Mouse (Mus musculus) heart, embryonic 10.5 days (tissue): ENCODE data around the gene Sema6c. TPM values are rescaled to one million over a fixed set of nuclear protein-coding genes. Genes with fewer than 3 reads are reported as not detected.
"Not testable (repeated sequence)": the region's sequence is repeated elsewhere in the genome, so short reads cannot be mapped to it uniquely, and the experiment has no call there.

Source experiments
- DNase-seq: peaks from one replicate; pipeline ENCODE4 v3.0.0-alpha.2; 2017; ENCODE audit warnings: low spot score
- H3K27ac ChIP-seq: fragments of 300-500 bp; sonication (generic); 2 replicates; pipeline ENCODE4 v1.5.1; 2016; ENCODE audit warnings: mild to moderate bottlenecking
- H3K27me3 ChIP-seq: fragments of 300-500 bp; sonication (generic); 2 replicates; pipeline ENCODE4 v1.6.1; 2016; ENCODE audit warnings: mild to moderate bottlenecking; ENCODE audit not compliant: poor library complexity, insufficient read depth, severe bottlenecking
- H3K36me3 ChIP-seq: fragments of 300-500 bp; sonication (generic); 2 replicates; pipeline ENCODE4 v1.6.1; 2016; ENCODE audit warnings: mild to moderate bottlenecking, moderate library complexity
- H3K4me1 ChIP-seq: fragments of 300-500 bp; sonication (generic); 2 replicates; pipeline ENCODE4 v1.6.1; 2016; ENCODE audit warnings: mild to moderate bottlenecking
- H3K4me3 ChIP-seq: fragments of 300-500 bp; sonication (generic); 2 replicates; pipeline ENCODE4 v1.5.1; 2016; ENCODE audit warnings: mild to moderate bottlenecking, moderate library complexity
- H3K9me3 ChIP-seq: fragments of 300-500 bp; sonication (generic); 2 replicates; pipeline ENCODE4 v1.6.1; 2016; ENCODE audit warnings: mild to moderate bottlenecking, moderate library complexity
- WGBS: fragments of 180-500 bp; shearing (Covaris S2); methylation state at CpG from one replicate; pipeline ENCODE4 v1.1.7; 2016; 5-methylcytosine and 5-hydroxymethylcytosine counted together
- microRNA-seq: library from miRNA; unstranded; fragments of <30 nt; microRNA quantifications from one replicate; pipeline ENCODE4, GENCODE M21; 2017
- polyA plus RNA-seq: library from polyadenylated mRNA; unstranded; fragments of >200 nt; fragmentation: Nextera tagmentation; extraction: Ambion mirVana; gene quantifications from 2 replicates; pipeline ENCODE4 v1.2.1, GENCODE M21; 2016

Gene Sema6c
- polyA plus RNA-seq, 1 experiment from 2014 or later, result 4.1 TPM

DNA sequence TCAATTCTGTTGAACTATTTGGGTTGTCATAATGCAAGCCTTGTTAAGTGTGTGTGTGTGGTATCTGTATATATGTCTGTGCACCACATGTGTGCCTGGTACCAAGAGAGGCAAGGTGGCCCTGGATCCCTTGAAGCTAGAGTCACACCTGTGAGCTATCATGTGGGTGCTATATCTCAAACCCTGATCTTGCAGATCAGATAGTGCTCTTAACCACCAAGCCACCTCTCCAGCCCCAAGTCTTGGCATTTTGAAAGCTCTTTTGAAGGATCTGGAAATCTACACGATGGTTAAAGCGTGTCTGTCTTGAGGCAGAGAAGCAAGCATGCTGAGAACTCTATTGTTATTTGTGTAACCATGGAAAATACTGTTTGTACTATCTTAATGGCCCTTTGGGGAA is 50.3 kb downstream of the Sema6c start:
- Histone ChIP-seq H3K27me3 (no peaks in the 10 kb centered on the region), H3K4me3 (no peak overlapping the region), H3K36me3 (peaks cover 65% of the 10 kb centered on the region), H3K4me1 (no peaks in the 10 kb centered on the region), H3K27ac (no peak overlapping the region), H3K9me3 (no peaks in the 10 kb centered on the region)
- DNase-seq, result no peak
- WGBS, result 89% methylated on average over 2 of the region's 2 CpGs

DNA sequence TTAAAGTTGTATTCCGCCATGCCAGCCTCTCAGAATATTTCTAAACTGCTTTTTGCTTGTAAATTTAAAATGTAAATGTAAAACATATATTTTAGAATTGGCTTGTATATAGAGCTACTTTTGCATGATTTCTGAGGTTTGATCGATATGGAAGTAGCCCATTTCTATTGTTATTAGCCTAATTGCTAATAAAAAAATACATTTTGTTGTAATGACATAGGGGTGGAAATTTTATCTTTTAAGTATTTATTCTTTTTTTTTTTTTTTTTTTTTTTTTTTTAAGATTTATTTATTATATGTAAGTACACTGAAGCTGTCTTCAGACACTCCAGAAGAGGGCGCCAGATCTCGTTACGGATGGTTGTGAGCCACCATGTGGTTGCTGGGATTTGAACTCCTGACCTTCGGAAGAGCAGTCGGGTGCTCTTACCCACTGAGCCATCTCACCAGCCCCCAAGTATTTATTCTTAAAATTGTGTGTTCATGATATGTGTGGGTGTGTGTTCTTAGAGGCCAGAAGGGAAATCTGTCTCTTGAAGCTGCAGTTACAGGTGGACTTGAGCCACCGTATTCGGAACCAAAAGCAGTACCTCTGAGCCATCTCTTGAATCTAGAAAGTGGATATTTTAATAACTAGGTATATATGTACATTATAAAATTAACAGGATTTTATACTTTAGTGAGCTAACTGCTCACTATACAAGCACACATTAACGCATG is 52.8 kb downstream of the Sema6c start:
- H3K4me3 ChIP-seq, result not testable (repeated sequence)
- 88% methylated on average over 9 of the region's 10 CpGs for WGBS

DNA sequence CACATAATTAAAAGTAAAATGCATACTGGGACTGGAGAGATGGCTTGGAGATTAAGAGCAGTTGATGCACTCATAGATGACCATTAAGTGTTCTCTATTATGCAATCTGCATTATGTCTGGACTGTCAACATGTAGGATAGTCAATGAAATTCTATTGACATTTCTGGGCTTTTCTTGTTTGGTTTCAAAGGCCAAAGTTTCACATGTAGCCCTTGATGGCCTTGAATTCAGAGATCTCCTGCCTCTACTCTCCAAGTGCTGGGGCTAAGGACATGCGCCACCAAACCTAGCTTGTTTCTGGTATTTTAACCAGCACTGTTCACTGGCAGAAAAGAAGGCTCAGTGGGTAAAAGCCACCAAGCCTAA is 53.3 kb downstream of the Sema6c start:
- Histone ChIP-seq H3K9me3 (no peaks in the 10 kb centered on the region), H3K4me3 (no peak overlapping the region), H3K27me3 (no peaks in the 10 kb centered on the region), H3K27ac (no peak overlapping the region), H3K36me3 (peaks cover 44% of the 10 kb centered on the region), H3K4me1 (peaks cover 12% of the 10 kb centered on the region; the same call in 1 of the 2 replicates)
- no peak for DNase-seq
- 91% methylated on average over 1 of the region's 1 CpGs for WGBS

More for the DNA sequence above, 52.8 kb downstream of the Sema6c start:
- H3K36me3 ChIP-seq, result peaks cover 47% of the 10 kb centered on the region
- H3K9me3 ChIP-seq, H3K27me3 ChIP-seq, DNase-seq, H3K27ac ChIP-seq, H3K4me1 ChIP-seq: not testable (repeated sequence)

DNA sequence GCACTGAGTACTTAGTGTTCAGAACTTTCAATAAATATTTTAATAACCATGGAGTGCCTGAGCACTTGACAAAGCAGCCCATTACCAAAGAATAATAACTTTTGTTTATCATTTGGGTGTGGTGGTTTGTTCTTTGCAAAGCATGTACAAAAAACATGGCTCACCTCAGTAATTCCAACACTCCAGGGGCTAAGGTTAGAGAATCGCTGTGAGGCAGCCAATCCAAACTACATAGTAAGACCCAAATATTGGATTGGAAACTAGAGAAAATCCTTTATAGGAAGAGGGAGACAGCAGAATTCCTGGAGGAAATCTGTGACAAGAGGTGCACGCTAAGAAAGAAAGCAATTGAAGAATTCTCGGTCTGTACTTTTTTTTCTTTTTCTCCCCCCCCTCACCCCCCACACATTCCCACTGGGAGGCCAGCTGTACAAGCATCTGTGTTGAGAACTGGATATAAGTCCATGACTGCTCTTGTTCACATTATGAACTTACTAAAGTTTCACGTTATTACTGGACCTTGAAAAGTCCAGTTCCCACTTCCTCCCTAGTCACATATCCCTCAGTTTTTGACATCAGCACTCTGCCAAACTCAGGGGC is 56.5 kb downstream of the Sema6c start:
- Histone ChIP-seq H3K9me3 (no peaks in the 10 kb centered on the region), H3K4me1 (peaks cover 12% of the 10 kb centered on the region; the same call in 1 of the 2 replicates), H3K27ac (peak overlapping the region; percentile 99), H3K36me3 (peaks cover 47% of the 10 kb centered on the region), H3K4me3 (peak overlapping the region; percentile 86), H3K27me3 (no peaks in the 10 kb centered on the region)
- no peak for DNase-seq
- 28% methylated on average over 4 of the region's 4 CpGs for WGBS

DNA sequence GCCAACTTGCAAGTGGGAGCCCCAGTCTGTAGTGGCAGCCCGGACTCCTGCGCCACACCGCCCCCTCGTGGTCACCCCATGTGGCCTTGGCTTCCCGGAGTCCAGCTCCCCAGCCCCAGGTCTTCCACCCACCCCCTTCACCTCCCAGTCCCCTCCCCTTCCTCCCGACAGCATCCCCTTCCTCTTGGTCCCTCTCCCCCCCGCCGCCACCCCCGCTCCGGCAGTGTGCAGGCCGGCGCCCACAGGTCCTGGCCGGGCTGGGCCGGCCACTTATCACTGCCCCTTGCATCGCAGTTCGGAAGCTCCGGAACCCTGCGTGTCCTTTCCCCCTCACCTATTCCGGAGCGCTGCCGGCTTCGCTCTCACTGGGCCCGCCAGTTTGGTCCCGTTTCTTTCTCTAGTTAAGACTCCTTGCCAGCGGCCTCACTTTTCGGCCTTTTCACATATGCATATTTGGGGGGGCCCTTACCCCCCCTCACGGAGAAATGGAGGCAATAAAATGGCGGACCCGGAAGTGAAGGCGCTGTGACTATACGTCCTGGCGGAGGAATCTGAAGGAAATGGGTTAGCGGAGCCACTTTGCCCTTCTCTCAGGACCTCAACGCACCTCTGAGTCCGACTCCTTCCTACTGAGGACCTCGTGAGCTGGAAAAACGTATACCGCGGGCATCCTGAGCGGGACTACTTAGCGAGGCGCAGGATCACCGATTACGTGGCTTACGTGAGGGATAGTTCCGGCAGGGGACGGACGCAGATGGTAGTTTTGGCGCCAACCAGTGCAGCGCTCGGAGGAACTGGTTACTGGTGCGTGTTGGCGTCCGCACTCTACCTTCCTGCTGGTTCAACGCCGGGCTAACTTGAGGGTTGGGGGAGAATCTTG is 57.2 kb downstream of the Sema6c start, which contains the start of gene Gabpb2:
Gene Gabpb2 (minus strand): TSS at position 662 of the 880 bp plus-strand sequence.
- Histone ChIP-seq H3K27me3 (no peaks in the 10 kb centered on the region), H3K36me3 (peaks cover 50% of the 10 kb centered on the region), H3K4me3 (peak within 1 kb of the TSS; percentile 86), H3K27ac (peak within 1 kb of the TSS; percentile 99), H3K9me3 (no peaks in the 10 kb centered on the region), H3K4me1 (peaks cover 12% of the 10 kb centered on the region; the same call in 1 of the 2 replicates)
- peak; percentile 98 for DNase-seq
- under 1% methylated on average over 56 of the region's 56 CpGs for WGBS

DNA sequence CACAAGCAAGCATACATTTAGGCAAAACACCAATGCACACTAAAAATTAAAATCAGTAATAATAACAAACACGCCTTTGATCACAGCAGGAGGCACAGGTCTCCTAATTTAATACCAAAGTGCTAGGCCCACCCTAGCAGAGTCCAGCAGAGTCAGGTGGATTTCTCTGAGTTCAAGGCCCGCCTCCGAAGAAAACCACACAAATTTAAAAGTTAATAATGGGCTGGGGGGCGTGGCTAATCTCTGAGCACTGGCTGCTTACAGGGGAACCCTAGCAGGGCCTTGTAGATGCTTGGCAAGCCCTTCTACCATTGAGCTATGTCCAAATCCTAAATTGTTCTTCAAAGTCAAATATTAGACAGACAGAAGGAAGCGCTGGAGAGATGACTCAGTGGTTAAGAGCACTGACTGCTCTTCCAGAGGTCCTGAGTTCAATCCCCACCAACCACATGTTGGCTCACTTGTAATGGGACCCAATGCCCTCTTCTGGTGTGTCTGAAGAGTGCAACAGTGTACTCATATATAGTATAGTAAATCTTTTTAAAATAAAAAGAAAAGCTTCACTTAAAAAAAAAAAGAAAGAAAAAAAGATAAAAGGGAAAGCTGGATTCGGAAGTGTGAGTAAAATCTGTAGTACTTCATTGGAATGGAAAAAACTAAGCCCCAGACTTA is 58.3 kb downstream of the Sema6c start:
- DNase-seq, result no peak
- no peaks in the 10 kb centered on the region for H3K27me3 ChIP-seq
- peak overlapping the region; percentile 86 for H3K4me3 ChIP-seq
- H3K36me3 ChIP-seq, result peaks cover 61% of the 10 kb centered on the region
- WGBS, result 76% methylated on average over 6 of the region's 6 CpGs
- H3K27ac ChIP-seq, result peak overlapping the region; percentile 99
- H3K4me1 ChIP-seq, result peaks cover 12% of the 10 kb centered on the region; the same call in 1 of the 2 replicates
- no peaks in the 10 kb centered on the region for H3K9me3 ChIP-seq

DNA sequence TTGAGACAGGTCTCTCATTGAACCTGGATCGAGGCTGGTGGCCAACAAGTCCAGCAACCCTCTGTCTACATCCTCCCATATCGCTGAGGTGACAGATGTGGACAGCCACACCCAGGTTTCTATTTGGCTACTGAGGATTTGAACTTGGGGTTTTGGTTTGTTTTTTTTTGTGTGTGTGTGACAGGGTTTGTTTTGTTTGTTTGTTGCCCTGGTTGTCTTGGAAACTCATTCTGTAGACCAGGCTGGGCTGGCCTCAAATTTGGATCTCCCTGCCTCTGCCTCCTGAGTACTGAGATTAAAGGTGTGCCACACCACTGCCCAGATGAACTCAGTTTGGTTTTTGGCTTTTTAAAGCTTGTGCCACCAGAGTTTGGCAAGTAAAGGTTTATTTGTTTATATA is 62.8 kb downstream of the Sema6c start:
- H3K4me3 ChIP-seq, result no peak overlapping the region
- H3K36me3 ChIP-seq, result peaks cover 68% of the 10 kb centered on the region
- DNase-seq, result no peak
- WGBS, result 89% methylated on average over 2 of the region's 2 CpGs
- no peaks in the 10 kb centered on the region for H3K9me3 ChIP-seq
- no peak overlapping the region for H3K27ac ChIP-seq
- H3K4me1 ChIP-seq, result peaks cover 16% of the 10 kb centered on the region
- no peaks in the 10 kb centered on the region for H3K27me3 ChIP-seq

Small RNAs within 50 kb of the gene (microRNA-seq; reads per million reads assigned to microRNA genes)
- not detected for gene Mir8099-1

Other genes starting within 250 kb of the Sema6c start
- 30.5 and 35.8 TPM in 2 replicates for gene Selenbp1, start 227.4 kb upstream of the Sema6c start, polyA plus RNA-seq
- gene Rfx5, start 206.4 kb upstream of the Sema6c start, polyA plus RNA-seq, result 7.3 and 7.8 TPM in 2 replicates
- gene Pi4kb, start 185.7 kb upstream of the Sema6c start, polyA plus RNA-seq, result 8.4 and 17.3 TPM in 2 replicates
- 28.1 and 28.2 TPM in 2 replicates for gene Zfp687, start 145.0 kb upstream of the Sema6c start, polyA plus RNA-seq
- gene Psmd4, start 117.8 kb upstream of the Sema6c start, polyA plus RNA-seq, result 282 and 332 TPM in 2 replicates
- 18.3 and 18.8 TPM in 2 replicates for gene Pip5k1a, start 53.5 kb upstream of the Sema6c start, polyA plus RNA-seq
- 124 and 172 TPM in 2 replicates for gene Vps72, start 49.4 kb upstream of the Sema6c start, polyA plus RNA-seq
- gene Tmod4, start 36.0 kb upstream of the Sema6c start, polyA plus RNA-seq, result 0.70 and 0.90 TPM in 2 replicates
- gene Scnm1, start 26.4 kb upstream of the Sema6c start, polyA plus RNA-seq, result 55.3 and 60.9 TPM in 2 replicates
- 8.7 and 10.1 TPM in 2 replicates for gene Lysmd1, start 26.4 kb upstream of the Sema6c start, polyA plus RNA-seq
- 0.21 and 1.2 TPM in 2 replicates for gene Tnfaip8l2, start 18.1 kb upstream of the Sema6c start, polyA plus RNA-seq
- 8.7 and 8.8 TPM in 2 replicates for gene Gabpb2, start 57.5 kb downstream of the Sema6c start, polyA plus RNA-seq
- gene Cdc42se1, start 68.3 kb downstream of the Sema6c start, polyA plus RNA-seq, result 59.8 and 74.9 TPM in 2 replicates
- gene Mllt11, start 71.7 kb downstream of the Sema6c start, polyA plus RNA-seq, result 10.7 and 11.1 TPM in 2 replicates
- 0.69 and 0.97 TPM in 2 replicates for gene Gm128, start 81.1 kb downstream of the Sema6c start, polyA plus RNA-seq
- 0.22 and 0.43 TPM in 2 replicates for gene Bnipl, start 90.7 kb downstream of the Sema6c start, polyA plus RNA-seq
- gene Mindy1, start 120.9 kb downstream of the Sema6c start, polyA plus RNA-seq, result 26.2 and 27.0 TPM in 2 replicates
- 30.7 and 31.1 TPM in 2 replicates for gene Prune1, start 121.6 kb downstream of the Sema6c start, polyA plus RNA-seq
- 1.6 and 2.5 TPM in 2 replicates for gene Anxa9, start 146.7 kb downstream of the Sema6c start, polyA plus RNA-seq
- 147 TPM in 2 replicates for gene Cers2, start 154.3 kb downstream of the Sema6c start, polyA plus RNA-seq
- 33.0 and 42.8 TPM in 2 replicates for gene Setdb1, start 196.7 kb downstream of the Sema6c start, polyA plus RNA-seq
- not detected in 2 replicates for gene 4930558C23Rik, start 242.4 kb downstream of the Sema6c start, polyA plus RNA-seq